Mouse (Mus musculus) urinary bladder, postnatal 4 days (tissue): ENCODE results near the gene Map3k6.

Experiments used
- DNase-seq, 2 experiments: peaks; one replicate each; pipeline ENCODE4 v3.0.0; 2021 to 2022; ENCODE audit warnings: low spot score in 2 of 2

The Map3k6 gene

DNA sequence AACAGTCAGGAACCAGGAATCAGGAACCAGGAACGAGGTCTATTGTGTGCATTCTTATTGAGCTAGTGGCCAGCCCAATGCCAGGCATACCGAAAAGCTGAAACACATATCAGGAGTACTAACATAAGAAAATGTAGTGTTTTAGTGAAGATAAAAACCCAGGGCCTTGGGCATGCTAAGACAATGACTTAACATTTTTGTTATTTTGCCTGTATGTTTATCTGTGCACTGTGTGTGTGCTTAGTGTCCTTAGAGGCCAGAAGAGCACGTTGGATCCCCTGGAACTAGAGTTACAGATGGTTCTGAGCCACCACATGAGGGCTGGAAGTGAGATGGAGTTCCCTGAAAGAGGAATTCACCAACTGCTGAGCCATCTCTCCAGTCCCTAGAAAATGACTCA is 44.7 kb downstream of the Map3k6 start:
- DNase-seq = no peak

DNA sequence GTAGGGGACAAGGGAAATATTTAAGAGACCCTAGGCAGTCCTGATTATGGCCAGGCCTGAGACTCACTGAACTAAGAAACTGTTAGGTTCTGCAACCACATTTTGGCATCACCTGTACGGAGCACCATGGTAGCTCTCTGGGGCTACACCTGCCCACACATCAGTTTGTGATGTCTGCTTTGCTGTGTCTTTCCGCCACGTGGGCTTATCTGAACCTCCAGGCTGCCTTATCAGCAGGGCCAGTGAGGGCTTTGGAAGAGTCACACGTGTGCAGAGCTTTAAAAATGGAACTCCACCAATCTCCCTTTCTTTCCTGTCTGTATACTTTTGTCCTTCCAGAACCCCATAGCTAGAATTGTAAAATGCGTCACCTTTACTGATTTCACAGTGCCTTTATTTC is 45.3 kb downstream of the Map3k6 start:
- no peak for DNase-seq

DNA sequence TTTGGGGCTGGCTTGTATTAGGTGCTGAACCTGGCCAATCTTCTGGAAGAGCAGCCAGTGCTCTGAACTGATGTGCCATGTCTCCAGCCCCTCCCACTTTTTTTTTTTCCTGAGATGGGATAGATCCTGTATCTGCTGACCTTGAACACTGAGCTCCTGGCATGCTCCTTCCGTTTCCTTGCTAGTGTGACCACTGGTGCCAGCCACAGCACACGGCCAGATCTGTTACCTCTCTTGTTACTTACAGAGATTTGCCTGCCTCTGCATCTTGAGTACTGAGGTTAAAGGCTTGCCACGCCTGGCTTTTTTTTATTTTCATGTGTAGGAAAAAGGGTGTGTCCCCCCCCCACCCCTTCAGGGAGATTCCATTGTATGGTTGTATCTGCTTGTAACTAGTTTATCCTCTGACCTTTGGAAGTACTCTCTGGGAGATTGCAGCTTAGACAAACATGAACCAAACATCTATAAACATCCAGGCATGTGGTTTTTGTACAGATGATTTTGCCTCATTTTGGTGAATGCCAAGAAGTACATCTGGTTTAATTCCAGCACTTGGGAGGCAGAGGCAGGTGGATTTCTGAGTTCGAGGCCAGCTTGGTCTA is 46.0 kb downstream of the Map3k6 start:
- DNase-seq = no peak

DNA sequence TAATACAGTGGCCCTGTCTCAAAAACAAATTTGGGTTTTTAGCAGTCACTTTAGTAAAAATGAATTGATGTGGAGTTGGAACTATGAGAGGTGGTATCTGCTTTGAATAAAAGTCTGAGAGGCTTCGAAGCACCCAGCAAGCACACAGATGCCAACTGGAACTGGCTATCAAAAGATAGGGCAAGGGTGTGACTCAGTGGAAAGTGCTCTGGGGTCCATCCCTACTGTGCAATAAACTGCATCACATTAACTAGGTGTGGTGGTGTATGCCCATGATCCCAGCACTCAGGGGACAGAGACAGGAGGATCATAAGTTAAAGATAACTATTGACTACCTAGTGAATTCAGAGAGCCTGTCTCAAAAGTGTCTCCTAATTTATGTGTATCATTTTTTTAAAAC is 50.6 kb downstream of the Map3k6 start:
- no peak for DNase-seq

DNA sequence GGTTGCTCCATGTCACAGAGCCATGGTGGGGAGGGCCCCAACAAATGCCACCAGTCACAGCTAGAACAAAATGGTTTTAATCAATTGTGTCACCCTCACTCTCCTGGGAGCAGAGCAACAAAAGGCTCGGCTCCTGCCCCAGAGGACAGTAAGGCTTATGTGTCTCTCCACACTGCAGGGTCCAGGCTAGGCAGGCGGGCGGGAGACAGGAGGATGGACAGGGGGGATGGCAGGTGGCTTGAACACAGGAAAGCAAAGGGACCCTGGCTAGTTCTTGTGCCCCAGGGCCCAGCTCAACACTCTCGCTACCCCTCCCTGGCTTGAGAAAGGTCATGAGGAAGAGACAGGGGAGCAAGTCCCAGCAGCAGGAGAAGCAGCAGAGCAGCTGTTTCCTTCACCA is 51.8 kb downstream of the Map3k6 start:
- DNase-seq = no peak

DNA sequence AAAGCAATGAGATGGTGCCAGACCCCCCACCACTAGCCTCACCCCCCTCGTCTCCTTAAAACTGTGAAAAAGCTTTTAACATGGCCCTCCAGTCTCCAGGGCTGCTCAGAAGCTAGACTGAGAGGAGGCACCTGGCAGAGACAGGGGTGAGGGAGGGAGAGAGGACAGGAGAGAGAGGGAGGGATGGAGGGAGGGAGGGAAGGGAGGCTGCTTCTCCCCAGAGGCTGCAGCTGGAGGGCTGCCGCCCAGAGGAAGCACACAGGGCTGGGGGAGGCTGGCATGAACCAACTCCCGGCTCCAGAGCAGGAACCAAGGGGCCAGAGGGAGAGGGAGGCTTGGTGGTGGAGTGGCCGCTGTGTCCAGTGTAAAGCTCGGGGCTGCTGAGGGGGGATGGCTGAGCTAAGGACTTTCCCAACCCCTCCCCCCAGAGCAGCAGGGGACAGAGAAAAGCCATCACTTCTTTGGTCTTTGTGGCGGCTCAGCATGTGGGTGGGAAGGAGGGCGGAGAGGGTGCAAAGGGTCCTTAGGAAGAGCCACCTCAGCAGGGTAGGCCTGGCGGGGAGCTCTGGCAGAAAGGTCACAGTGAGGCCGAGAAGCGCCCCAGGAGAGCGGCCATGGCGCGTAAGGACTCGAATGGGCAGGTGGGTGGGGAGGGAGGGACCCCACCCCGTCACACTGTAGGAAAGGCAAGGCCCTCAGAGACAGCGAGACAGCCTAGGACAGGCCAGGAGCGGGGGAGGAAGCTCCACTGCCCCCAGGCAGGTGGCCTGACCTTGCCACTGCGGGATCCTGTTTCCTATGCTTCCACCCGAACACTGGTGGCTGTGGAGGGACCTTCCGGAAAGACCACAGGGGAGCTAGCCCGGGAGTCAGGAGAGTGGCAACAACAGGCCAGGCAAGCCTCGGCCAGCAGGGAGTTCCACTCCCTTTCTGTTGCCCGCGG is 52.6 kb downstream of the Map3k6 start:
- DNase-seq = peak in 1 of 2 experiments; percentile 24

DNA sequence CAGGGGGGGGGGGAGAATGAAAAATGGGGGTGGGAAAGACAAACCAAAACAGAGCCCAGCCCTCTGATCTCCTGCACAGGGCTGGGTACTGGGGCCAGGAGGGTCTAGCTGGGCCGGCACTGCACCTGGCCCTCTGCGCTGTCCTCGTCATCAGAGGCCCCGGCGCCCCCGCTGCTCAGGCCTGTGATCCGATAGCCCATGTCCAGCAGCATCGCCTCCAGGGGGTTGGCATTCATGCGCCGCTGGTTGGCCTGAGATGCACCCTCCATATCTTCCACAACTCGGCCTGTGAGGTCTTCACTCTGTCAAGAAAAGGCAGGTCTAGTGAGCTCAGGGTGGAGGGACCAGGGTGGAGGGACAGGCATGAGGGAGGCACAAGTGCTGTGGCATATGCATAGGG is 53.5 kb downstream of the Map3k6 start:
- no peak for DNase-seq

DNA sequence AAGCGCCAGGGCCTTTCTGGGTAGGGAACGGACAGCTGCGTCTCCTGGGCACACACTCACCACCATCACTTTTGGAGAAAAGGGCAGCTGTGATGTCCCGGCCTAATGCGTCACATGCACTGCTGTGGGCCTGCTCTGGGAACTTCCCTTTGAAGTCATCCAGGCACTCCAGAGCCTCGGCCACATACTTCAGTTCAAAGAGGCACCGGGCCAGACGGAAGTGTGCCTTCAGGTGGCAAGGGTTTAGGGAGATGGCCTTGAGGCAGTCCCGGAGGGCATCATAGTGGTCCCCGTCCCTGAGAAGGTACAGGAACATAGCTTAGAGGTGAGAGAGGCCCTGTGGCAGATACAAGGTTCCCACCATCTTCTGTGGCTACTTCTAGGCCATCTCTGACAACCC is 56.7 kb downstream of the Map3k6 start:
- DNase-seq = no peak

DNA sequence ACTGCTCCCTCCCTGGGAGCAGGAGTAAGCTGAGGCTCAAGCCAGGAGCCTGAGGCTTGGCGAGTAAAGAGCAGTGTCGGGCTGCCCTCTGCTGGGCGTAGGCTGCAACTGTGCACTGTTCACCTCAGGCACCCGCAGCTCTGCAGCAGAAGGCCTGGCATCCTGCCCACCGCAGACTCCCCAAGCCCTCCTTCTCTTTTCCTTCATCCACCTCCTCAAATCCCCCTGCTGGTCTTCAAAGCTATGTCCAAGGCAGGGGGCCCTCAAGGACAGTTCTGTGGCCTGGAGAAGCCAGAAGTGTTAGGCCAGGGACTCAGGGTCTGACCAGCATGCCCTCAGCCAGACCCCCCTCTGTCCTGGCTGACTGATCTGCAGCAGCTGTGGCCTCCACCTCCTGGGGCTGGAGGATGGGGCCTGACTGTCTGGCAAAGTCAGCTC is 57.2 kb downstream of the Map3k6 start:
- peak; percentile 81 to 88 for DNase-seq

DNA sequence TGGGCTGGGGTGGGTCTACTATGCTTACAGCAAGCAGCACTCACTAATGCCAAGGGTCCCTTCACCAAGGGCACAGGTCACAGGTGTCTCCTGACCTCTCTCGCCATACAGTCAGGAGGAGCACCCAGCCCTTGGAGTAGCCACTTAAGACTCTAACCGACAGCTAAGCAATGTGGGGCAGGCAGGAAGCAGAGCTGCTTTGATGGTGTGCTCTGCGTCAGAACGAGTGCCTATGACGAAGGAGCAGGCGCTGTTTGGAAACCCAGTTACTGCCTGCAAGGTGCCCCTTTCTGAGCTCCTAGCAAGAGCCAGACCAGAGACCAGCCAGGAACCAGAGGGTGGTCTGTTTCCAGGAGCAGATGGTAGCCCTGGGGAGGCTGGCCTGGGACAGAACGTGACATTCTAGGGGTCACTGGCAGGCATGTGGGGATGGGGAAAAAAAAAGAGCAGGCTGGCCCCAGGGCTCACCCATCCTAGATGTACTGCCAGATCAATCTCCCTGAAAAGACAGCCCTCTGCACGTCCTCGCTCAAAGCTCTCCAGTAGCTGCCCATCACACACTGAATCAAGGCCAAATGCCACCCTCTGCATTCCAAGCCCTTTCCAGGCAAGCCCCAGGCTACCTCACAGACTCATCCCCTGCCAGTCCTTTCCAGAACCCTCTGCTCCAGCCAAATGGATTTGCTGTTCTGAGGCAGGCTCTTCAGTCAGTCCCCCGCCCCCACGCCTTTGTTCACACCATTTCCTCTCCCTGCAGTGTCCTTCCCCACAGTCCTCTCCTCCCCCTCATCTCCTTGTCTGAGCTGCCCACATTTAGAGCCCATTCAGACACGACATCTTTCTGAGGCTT is 58.1 kb downstream of the Map3k6 start:
- DNase-seq = peak in 1 of 2 experiments; percentile 34

DNA sequence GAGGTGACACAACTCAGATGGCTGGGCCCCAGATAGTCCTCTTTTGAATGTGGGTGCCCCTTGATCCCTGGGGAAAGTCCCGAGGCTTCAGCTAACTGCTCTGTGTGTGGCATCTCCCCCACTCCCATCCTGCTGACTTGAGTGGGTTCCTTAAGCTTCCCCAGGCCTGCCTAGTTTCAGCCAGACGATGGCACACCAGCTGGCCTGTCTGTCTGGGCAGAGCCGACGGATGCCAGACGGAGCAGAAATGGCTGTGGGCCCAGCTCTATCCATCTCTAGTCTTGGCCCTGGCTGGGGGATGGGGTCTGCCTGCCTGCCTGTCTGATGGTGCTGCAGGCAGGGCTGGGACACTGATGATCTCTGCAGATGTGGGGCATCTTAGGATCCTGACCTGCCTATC is 59.1 kb downstream of the Map3k6 start:
- DNase-seq = no peak

DNA sequence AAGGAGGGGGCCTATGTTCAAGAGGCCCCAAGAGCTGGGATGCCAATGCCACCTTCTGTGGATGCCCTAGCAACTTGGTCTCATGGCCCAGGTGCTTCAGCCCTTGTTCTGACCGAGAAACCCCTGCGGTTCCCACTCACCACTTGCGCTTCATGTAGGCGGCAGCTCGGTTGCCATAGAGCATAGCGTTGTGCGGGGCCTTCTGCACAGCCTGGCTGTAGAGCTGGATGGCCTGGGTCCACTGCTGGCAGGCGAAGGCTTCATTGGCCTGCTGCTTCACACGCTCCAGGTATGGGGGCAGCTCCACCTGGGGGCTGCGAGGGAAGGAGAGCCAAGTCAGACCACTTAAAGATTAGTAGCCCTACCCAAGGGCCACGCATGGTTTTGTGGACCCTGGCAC is 59.8 kb downstream of the Map3k6 start:
- DNase-seq = no peak

DNA sequence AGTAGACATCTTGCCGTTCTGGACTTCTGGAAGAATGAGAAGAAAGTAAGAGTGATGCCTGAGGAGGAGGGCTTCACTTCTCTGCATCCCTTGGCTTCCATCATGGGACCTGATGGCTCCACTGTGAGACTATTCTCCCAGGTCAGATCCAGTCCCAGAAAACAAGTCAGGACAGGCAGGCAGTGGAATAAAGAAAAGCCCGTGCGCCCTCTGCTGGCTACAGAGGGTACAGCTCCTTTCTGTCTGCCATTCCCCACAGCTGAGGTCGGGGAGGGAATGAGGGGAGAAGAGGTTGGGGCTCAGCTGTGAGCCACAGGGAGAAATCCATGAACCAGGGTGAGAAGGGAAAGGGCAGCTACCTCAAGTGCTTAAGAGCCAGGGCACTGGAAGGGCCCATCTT is 61.2 kb downstream of the Map3k6 start:
- DNase-seq = peak in 1 of 2 experiments; percentile 51
